In genomic region chr16:44767967-44768366, GRCm38 (mm10) we compare ENCODE assay signal across 8 mouse cellular contexts. TPM values are rescaled to one million over a fixed set of nuclear protein-coding genes. Genes with fewer than 3 reads are reported as not detected.
DNase-seq lines count a peak whose midpoint lies in the region; ATAC-seq lines count a peak whose summit lies in the region.

No protein-coding gene starts in this region.

- no peak overlapping the region for H3K9ac ChIP-seq in midbrain, embryonic 13.5 days (replicated peaks)
- no peak overlapping the region for H3K9ac ChIP-seq in midbrain, embryonic 15.5 days

- no peaks in the 10 kb centered on the region for H3K9me3 ChIP-seq in midbrain, embryonic 13.5 days
- no peaks in the 10 kb centered on the region for H3K9me3 ChIP-seq in midbrain, embryonic 15.5 days

- 53% methylated on average over 2 of the region's 2 CpGs for WGBS in midbrain, embryonic 13.5 days
- 52% methylated on average over 2 of the region's 2 CpGs for WGBS in midbrain, embryonic 15.5 days

- H3K36me3 ChIP-seq in midbrain, embryonic 13.5 days = no peaks in the 10 kb centered on the region
- no peaks in the 10 kb centered on the region for H3K36me3 ChIP-seq in midbrain, embryonic 15.5 days (replicated peaks)
- H3K36me3 ChIP-seq in splenic B cell, adult 2 months (ENCODE audit: control insufficient read depth, insufficient read depth, low read length, poor library complexity, severe bottlenecking) = no peaks in the 10 kb centered on the region

- no peaks in the 10 kb centered on the region for H3K27me3 ChIP-seq in midbrain, embryonic 13.5 days
- H3K27me3 ChIP-seq in midbrain, embryonic 15.5 days (replicated peaks) = no peaks in the 10 kb centered on the region
- H3K27me3 ChIP-seq in splenic B cell, adult 2 months (ENCODE audit: control insufficient read depth, insufficient read depth, low read length, poor library complexity, severe bottlenecking) = no peaks in the 10 kb centered on the region

- no peak overlapping the region for H3K4me3 ChIP-seq in midbrain, embryonic 13.5 days (replicated peaks)
- no peak overlapping the region for H3K4me3 ChIP-seq in midbrain, embryonic 15.5 days

- H3K27ac ChIP-seq in midbrain, embryonic 13.5 days = no peak overlapping the region
- no peak overlapping the region for H3K27ac ChIP-seq in midbrain, embryonic 15.5 days

- no peaks in the 10 kb centered on the region for H3K4me1 ChIP-seq in midbrain, embryonic 13.5 days (replicated peaks)
- no peaks in the 10 kb centered on the region for H3K4me1 ChIP-seq in midbrain, embryonic 15.5 days

- no peak for DNase-seq in frontal cortex, postnatal 25 days (ENCODE audit: low spot score in 2 of 2)
- peak; percentile 19 for DNase-seq in forelimb bud, embryonic 11.5 days (ENCODE audit: low read depth, low spot score)
- peak; percentile 61 for DNase-seq in splenic B cell, adult 2 months (ENCODE audit: low read depth, low spot score)
- DNase-seq in layer of hippocampus, postnatal 10 days (ENCODE audit: low spot score in 2 of 2) = no peak

- peak; percentile 74 for ATAC-seq in frontal cortex, adult (ENCODE audit: low TSS enrichment)
- peak; percentile 37; the same call in 1 of the 2 replicates for ATAC-seq in midbrain, embryonic 13.5 days
- ATAC-seq in midbrain, embryonic 15.5 days (replicated peaks) = no peak
- ATAC-seq in erythroid progenitor cell, adult 5-6 weeks (replicated peaks; ENCODE audit: low FRiP score, poor library complexity, severe bottlenecking) = no peak

- no peak overlapping the region for H3K4me2 ChIP-seq in midbrain, embryonic 13.5 days (replicated peaks)
- H3K4me2 ChIP-seq in midbrain, embryonic 15.5 days = no peak overlapping the region

RNA-seq across cellular contexts. Expression of gene Cd200r1, which starts 2.4 kb away (rescaled TPM):
- 0.55 and 0.96 TPM in 2 replicates for polyA plus RNA-seq in midbrain, embryonic 13.5 days (2015; fragmentation: Nextera tagmentation; extraction: Ambion mirVana)
- polyA plus RNA-seq in midbrain, embryonic 15.5 days (2015; fragmentation: Nextera tagmentation; extraction: Ambion mirVana) = 0.78 and 1.1 TPM in 2 replicates
- total RNA-seq in erythroid progenitor cell, adult 5-6 weeks (2015; ENCODE audit: low replicate concordance) = 10.5 and 15.5 TPM in 2 replicates
- total RNA-seq in erythroid progenitor cell, adult 5-6 weeks (2017; ENCODE audit: low replicate concordance) = 5.1 TPM in 1 of 2 replicates, not detected in the other
- under 1 TPM; 0.16 to 0.46 TPM for total RNA-seq in layer of hippocampus, postnatal 10 days (2021)

RNA-seq across cellular contexts. Expression of gene Gtpbp8, which starts 21.8 kb away (rescaled TPM):
- polyA plus RNA-seq in midbrain, embryonic 13.5 days (2015; fragmentation: Nextera tagmentation; extraction: Ambion mirVana) = 38.7 and 45.2 TPM in 2 replicates
- polyA plus RNA-seq in midbrain, embryonic 15.5 days (2015; fragmentation: Nextera tagmentation; extraction: Ambion mirVana) = 35.3 and 38.1 TPM in 2 replicates
- total RNA-seq in erythroid progenitor cell, adult 5-6 weeks (2015; ENCODE audit: low replicate concordance) = 4.2 and 5.0 TPM in 2 replicates
- total RNA-seq in erythroid progenitor cell, adult 5-6 weeks (2017; ENCODE audit: low replicate concordance) = 3.5 and 5.0 TPM in 2 replicates
- total RNA-seq in layer of hippocampus, postnatal 10 days (2021) = 10 to 100 TPM; 25.5 to 29.1 TPM

RNA-seq across cellular contexts. Expression of gene Cd200r4, which starts 43.6 kb away (rescaled TPM):
- not detected in 2 replicates for polyA plus RNA-seq in midbrain, embryonic 13.5 days (2015; fragmentation: Nextera tagmentation; extraction: Ambion mirVana)
- 0.09 TPM in 1 of 2 replicates, not detected in the other for polyA plus RNA-seq in midbrain, embryonic 15.5 days (2015; fragmentation: Nextera tagmentation; extraction: Ambion mirVana)
- total RNA-seq in erythroid progenitor cell, adult 5-6 weeks (2015; ENCODE audit: low replicate concordance) = 3.2 TPM in 1 of 2 replicates, not detected in the other
- not detected in 2 replicates for total RNA-seq in erythroid progenitor cell, adult 5-6 weeks (2017; ENCODE audit: low replicate concordance)
- total RNA-seq in layer of hippocampus, postnatal 10 days (2021) = not detected

RNA-seq across cellular contexts. Expression of gene Nepro, which starts 43.9 kb away (rescaled TPM):
- polyA plus RNA-seq in midbrain, embryonic 13.5 days (2015; fragmentation: Nextera tagmentation; extraction: Ambion mirVana) = 5.6 and 6.0 TPM in 2 replicates
- 4.4 and 4.9 TPM in 2 replicates for polyA plus RNA-seq in midbrain, embryonic 15.5 days (2015; fragmentation: Nextera tagmentation; extraction: Ambion mirVana)
- total RNA-seq in erythroid progenitor cell, adult 5-6 weeks (2015; ENCODE audit: low replicate concordance) = 3.6 and 3.8 TPM in 2 replicates
- 2.6 and 3.7 TPM in 2 replicates for total RNA-seq in erythroid progenitor cell, adult 5-6 weeks (2017; ENCODE audit: low replicate concordance)
- 1 to 10 TPM; 4.7 to 5.3 TPM for total RNA-seq in layer of hippocampus, postnatal 10 days (2021)

Comparison
In these comparisons a context has a peak if more than half of its experiments do, and no peak if none do; other contexts are left out.
1. ATAC-seq: peak in frontal cortex, adult (single experiment) and midbrain, embryonic 13.5 days (single experiment); none in midbrain, embryonic 15.5 days (single experiment) and erythroid progenitor cell, adult 5-6 weeks (single experiment).
2. DNase-seq: peak in forelimb bud, embryonic 11.5 days (single experiment) and splenic B cell, adult 2 months (single experiment); none in frontal cortex, postnatal 25 days (0 of 2) and layer of hippocampus, postnatal 10 days (0 of 2).
3. RNA of gene Gtpbp8, which starts 21.8 kb away (total RNA-seq): 25.5 to 29.1 TPM in layer of hippocampus, postnatal 10 days; 3.5 to 5.0 TPM in erythroid progenitor cell, adult 5-6 weeks; every median in the first group is over 4 times any median in the second.